ENCODE assay signal across 9 mouse cellular contexts in the genomic region with DNA sequence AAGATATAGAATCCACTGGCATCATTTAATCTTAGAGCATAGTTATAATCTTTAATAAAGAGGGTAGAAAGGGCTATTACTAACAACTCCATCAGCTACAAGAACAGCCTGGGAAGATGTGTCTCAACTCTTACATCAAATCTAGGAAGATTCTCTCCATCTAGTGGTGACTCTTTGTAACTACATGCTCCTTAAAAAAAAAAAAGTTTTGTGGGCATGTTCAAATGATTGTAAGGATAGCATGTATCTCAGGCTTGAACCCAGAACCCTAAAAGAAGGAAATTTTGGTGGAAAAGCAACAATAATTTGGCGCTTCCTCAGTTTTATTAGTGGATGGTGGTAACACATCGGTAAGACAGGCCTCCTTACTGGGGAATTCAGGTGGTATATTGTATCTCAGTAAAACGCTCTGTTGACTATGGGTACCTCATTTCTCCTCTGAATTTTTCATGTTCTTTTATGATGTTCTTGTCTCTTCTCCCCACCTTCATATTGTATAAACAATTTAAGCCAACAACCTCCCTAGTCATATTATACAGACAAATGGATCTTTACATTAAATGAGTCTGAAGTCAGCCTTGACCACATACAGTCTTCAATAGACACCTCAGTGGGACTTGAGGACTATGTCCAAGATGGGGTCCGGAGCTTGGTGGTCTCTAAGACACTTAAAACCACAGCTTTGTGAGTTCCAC. TPM values are rescaled to one million over a fixed set of nuclear protein-coding genes. Genes with fewer than 3 reads are reported as not detected.
DNase-seq lines count a peak whose midpoint lies in the region; ATAC-seq and TF ChIP-seq lines count a peak whose summit lies in the region.
"Had no signal": no experiment of that assay in that cellular context is flagged by ENCODE, and none has a peak within 500 bp of the region (broad histone marks: within the 10 kb centered on the region; RNA-seq: fewer than 3 reads in every experiment).

No protein-coding gene starts in this region.

- intact Hi-C loops in gastrocnemius, adult 2 months (cut with DNase I) = loop anchor here (2.0 kb wide), 1 partner anchor 200 kb away; no protein-coding TSS in a partner anchor

- no peak for ATAC-seq in midbrain, embryonic 14.5 days (ENCODE audit: low FRiP score, low TSS enrichment)
- ATAC-seq in midbrain, embryonic 13.5 days = no peak

- H3K36me3 ChIP-seq in midbrain, embryonic 14.5 days (ENCODE audit: control insufficient read depth, insufficient read depth, low read length) = no peaks in the 10 kb centered on the region
- H3K36me3 ChIP-seq in midbrain, embryonic 13.5 days = no peaks in the 10 kb centered on the region
- no peaks in the 10 kb centered on the region for H3K36me3 ChIP-seq in heart, embryonic 10.5 days

- no peak overlapping the region for H3K4me2 ChIP-seq in midbrain, embryonic 14.5 days (ENCODE audit: low read length)
- no peak overlapping the region for H3K4me2 ChIP-seq in midbrain, embryonic 13.5 days (replicated peaks)

- 45% methylated on average over 4 of the region's 4 CpGs for WGBS in midbrain, embryonic 14.5 days
- WGBS in midbrain, embryonic 13.5 days = 48% methylated on average over 4 of the region's 4 CpGs
- 40% methylated on average over 4 of the region's 4 CpGs for WGBS in heart, embryonic 10.5 days

- H3K4me1 ChIP-seq in midbrain, embryonic 14.5 days (ENCODE audit: control insufficient read depth, insufficient read depth, low read length) = no peaks in the 10 kb centered on the region
- no peaks in the 10 kb centered on the region for H3K4me1 ChIP-seq in midbrain, embryonic 13.5 days (replicated peaks)
- no peaks in the 10 kb centered on the region for H3K4me1 ChIP-seq in heart, embryonic 10.5 days

- no peak for DNase-seq in gastrocnemius, adult 2 months
- no peak for DNase-seq in gastrocnemius, postnatal 4 days (ENCODE audit: low spot score in 2 of 2)
- DNase-seq in midbrain, embryonic 14.5 days = peak; percentile 71
- DNase-seq in embryo, embryonic 10 days (ENCODE audit: low spot score) = peak; percentile 36
- DNase-seq in skeletal muscle tissue, adult 2 months (ENCODE audit: low read depth, low spot score) = peak; percentile 15
- DNase-seq in urinary bladder, postnatal 10 days (ENCODE audit: low spot score) = no peak
- DNase-seq in heart, embryonic 10.5 days (ENCODE audit: low spot score) = no peak
- DNase-seq: gastrocnemius, postnatal 14 days had no signal

- H3K27ac ChIP-seq in gastrocnemius, adult 2 months = no peak overlapping the region
- no peak overlapping the region for H3K27ac ChIP-seq in midbrain, embryonic 14.5 days (replicated peaks; ENCODE audit: low read depth, low read length)
- no peak overlapping the region for H3K27ac ChIP-seq in midbrain, embryonic 13.5 days
- H3K27ac ChIP-seq in heart, embryonic 10.5 days = no peak overlapping the region

- H3K27me3 ChIP-seq in midbrain, embryonic 14.5 days (ENCODE audit: control insufficient read depth, insufficient read depth, low read length) = no peaks in the 10 kb centered on the region
- no peaks in the 10 kb centered on the region for H3K27me3 ChIP-seq in midbrain, embryonic 13.5 days
- no peaks in the 10 kb centered on the region for H3K27me3 ChIP-seq in heart, embryonic 10.5 days (ENCODE audit: insufficient read depth, poor library complexity, severe bottlenecking)

- TF ChIP-seq CTCF in gastrocnemius, adult 2 months (IDR thresholded peaks at IDR 0.05) = peak; percentile 75

- H3K9me3 ChIP-seq in midbrain, embryonic 14.5 days (ENCODE audit: control insufficient read depth, low read length) = no peaks in the 10 kb centered on the region
- no peaks in the 10 kb centered on the region for H3K9me3 ChIP-seq in midbrain, embryonic 13.5 days
- H3K9me3 ChIP-seq in heart, embryonic 10.5 days = no peaks in the 10 kb centered on the region

- H3K4me3 ChIP-seq in gastrocnemius, adult 2 months = no peak overlapping the region
- H3K4me3 ChIP-seq in midbrain, embryonic 14.5 days (replicated peaks; ENCODE audit: low read depth, low read length) = no peak overlapping the region
- H3K4me3 ChIP-seq in midbrain, embryonic 13.5 days (replicated peaks) = no peak overlapping the region
- no peak overlapping the region for H3K4me3 ChIP-seq in heart, embryonic 10.5 days

- no peak overlapping the region for H3K9ac ChIP-seq in midbrain, embryonic 14.5 days (replicated peaks; ENCODE audit: low read length)
- H3K9ac ChIP-seq in midbrain, embryonic 13.5 days (replicated peaks) = no peak overlapping the region

RNA-seq across cellular contexts. Expression of a gene that starts 40.4 kb away (rescaled TPM):
- total RNA-seq in gastrocnemius, adult 2 months (2021) = 1 to 10 TPM; 7.1 to 8.9 TPM
- 10 to 100 TPM; 15.3 to 17.3 TPM for total RNA-seq in gastrocnemius, postnatal 4 days (2021)
- 49.3 and 62.7 TPM in 2 replicates for polyA plus RNA-seq in midbrain, embryonic 14.5 days (2014; fragmentation: Nextera tagmentation; extraction: Ambion mirVana)
- 56.8 and 68.4 TPM in 2 replicates for polyA plus RNA-seq in midbrain, embryonic 13.5 days (2015; fragmentation: Nextera tagmentation; extraction: Ambion mirVana)
- polyA plus RNA-seq in heart, embryonic 10.5 days (2016; fragmentation: Nextera tagmentation; extraction: Ambion mirVana) = 61.3 and 61.9 TPM in 2 replicates

RNA-seq across cellular contexts. Expression of a gene that starts 40.4 kb away (rescaled TPM):
- 10 to 100 TPM; 46.5 to 51.9 TPM for total RNA-seq in gastrocnemius, adult 2 months (2021)
- 100 to 1,000 TPM; 113 to 140 TPM for total RNA-seq in gastrocnemius, postnatal 4 days (2021)
- polyA plus RNA-seq in midbrain, embryonic 14.5 days (2014; fragmentation: Nextera tagmentation; extraction: Ambion mirVana) = 258 and 287 TPM in 2 replicates
- polyA plus RNA-seq in midbrain, embryonic 13.5 days (2015; fragmentation: Nextera tagmentation; extraction: Ambion mirVana) = 309 and 336 TPM in 2 replicates
- polyA plus RNA-seq in heart, embryonic 10.5 days (2016; fragmentation: Nextera tagmentation; extraction: Ambion mirVana) = 182 and 222 TPM in 2 replicates

Comparison
In these comparisons a context has a peak if more than half of its experiments do, and no peak if none do; other contexts are left out.
1. DNase-seq: peak in midbrain, embryonic 14.5 days (single experiment), embryo, embryonic 10 days (single experiment) and skeletal muscle tissue, adult 2 months (single experiment); none in gastrocnemius, adult 2 months (single experiment), gastrocnemius, postnatal 4 days (0 of 2), urinary bladder, postnatal 10 days (single experiment) and heart, embryonic 10.5 days (single experiment).